Mouse (Mus musculus) urinary bladder, postnatal 4 days (tissue): ENCODE measurements at regions not wholly inside any gene's neighbourhood (a gene's known extent, or its start where the extent isn't known, plus 50 kb on each side); places are given as distances from the start of the nearest gene placed in this dataset.
"Not testable (repeated sequence)": the region's sequence is repeated elsewhere in the genome, so short reads cannot be mapped to it uniquely, and the experiment has no call there.

Experiments
- DNase-seq, 2 experiments: peaks; one replicate each; pipeline ENCODE4 v3.0.0; 2021 to 2022; ENCODE audit warnings: low spot score in 2 of 2

DNA sequence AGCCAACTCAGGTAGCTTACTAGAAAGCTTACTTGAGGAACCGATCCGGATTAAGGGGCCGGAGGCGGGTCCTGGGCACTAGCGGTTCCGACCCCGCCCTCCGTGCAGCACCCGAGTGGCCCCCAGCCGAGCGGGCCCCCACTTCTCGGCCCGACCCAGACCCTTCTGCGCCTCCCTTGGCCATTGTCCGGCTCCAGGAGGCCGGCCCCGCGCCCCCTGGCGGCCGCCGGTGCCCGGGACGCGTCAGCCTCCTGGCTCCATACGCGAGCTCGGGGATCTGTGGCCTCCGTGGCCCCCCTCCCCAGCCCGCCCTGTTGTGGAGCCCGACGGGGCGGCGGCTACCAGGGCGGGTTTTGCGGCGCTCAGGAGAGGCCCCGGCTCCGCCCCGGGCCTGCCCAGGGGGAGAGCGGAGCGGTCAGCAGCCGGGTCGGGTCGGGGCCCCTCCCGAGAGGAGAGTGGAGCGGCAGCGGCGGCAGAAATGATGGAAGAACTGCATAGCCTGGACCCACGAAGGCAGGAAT lies 94.3 kb upstream of the Zfp986 start:
- peak; percentile 44 to 65 for DNase-seq

DNA sequence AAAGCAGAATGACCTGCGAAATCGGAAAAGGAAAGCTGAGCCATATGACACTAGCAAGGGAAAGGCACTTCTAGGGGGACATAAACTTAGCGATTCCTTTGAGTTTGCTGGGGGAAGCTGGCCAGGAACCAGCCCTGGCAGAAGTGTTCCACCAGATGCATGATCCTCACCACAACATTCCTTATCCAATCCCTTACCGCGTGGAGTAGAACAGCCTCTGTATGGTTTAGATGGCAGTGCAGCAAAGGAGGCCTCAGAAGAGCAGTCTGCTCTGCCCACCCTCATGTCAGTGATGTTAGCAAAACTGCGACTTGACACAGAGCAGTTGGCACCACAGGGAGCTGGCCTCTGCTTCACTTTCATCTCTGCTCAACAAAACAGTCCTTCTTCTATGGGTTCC lies 93.7 kb upstream of the Zfp986 start:
- not testable (repeated sequence) for DNase-seq

- DNase-seq = not testable (repeated sequence)
Observed at GRCm38 (mm10) chr4:145776531-145776930, 92.1 kb upstream of the Zfp986 start.

GRCm38 (mm10) chr4:145781281-145781896 lies 87.2 kb upstream of the Zfp986 start:
- not testable (repeated sequence) for DNase-seq

DNA sequence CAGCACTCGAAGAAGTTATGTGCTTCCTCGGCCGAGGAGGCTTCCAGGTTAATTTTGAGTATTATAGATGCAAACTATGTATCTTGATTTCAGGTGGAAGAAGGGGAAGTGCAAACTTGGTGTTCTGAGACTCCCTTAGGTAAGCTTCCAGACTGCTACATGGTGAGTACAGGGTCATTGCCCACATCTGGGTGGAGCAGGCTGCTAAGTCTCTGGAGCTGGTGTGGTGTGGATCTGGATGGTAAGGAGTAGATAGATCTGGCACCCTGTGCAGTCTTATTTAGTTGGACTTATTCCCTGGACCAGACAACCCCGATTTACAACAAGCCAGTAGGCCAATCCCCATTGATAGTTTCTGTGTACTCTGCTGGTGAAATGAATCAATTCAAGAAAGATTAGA lies 53.9 kb upstream of the Zfp986 start:
- not testable (repeated sequence) for DNase-seq
